Mouse (Mus musculus) neural tube, embryonic 15.5 days (tissue): ENCODE data around the gene Limd2. TPM values are rescaled to one million over a fixed set of nuclear protein-coding genes. Genes with fewer than 3 reads are reported as not detected.

Experiments used
- ATAC-seq: fragments of 200-750 bp; cut with Nextera tagmentation; 2 replicates; pipeline ENCODE4 v1.8.0; 2017; ENCODE audit warnings: mild to moderate bottlenecking, moderate TSS enrichment, moderate library complexity; ENCODE audit not compliant: low FRiP score
- H3K27ac ChIP-seq: fragments of 300-500 bp; sonication (generic); replicated peaks from 2 replicates; pipeline ENCODE4 v1.5.1; 2015; ENCODE audit warnings: mild to moderate bottlenecking, inconsistent platforms
- H3K27me3 ChIP-seq: fragments of 300-500 bp; sonication (generic); replicated peaks from 2 replicates; pipeline ENCODE4 v1.6.1; 2015; ENCODE audit warnings: inconsistent platforms
- H3K36me3 ChIP-seq: fragments of 300-500 bp; sonication (generic); 2 replicates; pipeline ENCODE4 v1.6.1; 2015; ENCODE audit warnings: inconsistent platforms
- H3K4me1 ChIP-seq: fragments of 300-500 bp; sonication (generic); 2 replicates; pipeline ENCODE4 v1.6.1; 2015; ENCODE audit warnings: inconsistent platforms
- H3K4me2 ChIP-seq: fragments of 300-500 bp; sonication (generic); 2 replicates; pipeline ENCODE4 v1.6.1; 2015; ENCODE audit warnings: inconsistent platforms, mild to moderate bottlenecking, moderate library complexity
- H3K4me3 ChIP-seq: fragments of 300-500 bp; sonication (generic); replicated peaks from 2 replicates; pipeline ENCODE4 v1.5.1; 2015; ENCODE audit warnings: mild to moderate bottlenecking, inconsistent platforms
- H3K9ac ChIP-seq: fragments of 300-500 bp; sonication (generic); replicated peaks from 2 replicates; pipeline ENCODE4 v1.6.1; 2015; ENCODE audit warnings: mild to moderate bottlenecking, inconsistent platforms
- H3K9me3 ChIP-seq: fragments of 300-500 bp; sonication (generic); replicated peaks from 2 replicates; pipeline ENCODE4 v1.6.1; 2016; ENCODE audit warnings: inconsistent platforms
- WGBS: fragments of 180-500 bp; shearing (Covaris S2); methylation state at CpG from one replicate; pipeline ENCODE4 v1.1.7; 2015; ENCODE audit warnings: mixed read lengths; 5-methylcytosine and 5-hydroxymethylcytosine counted together
- polyA plus RNA-seq: library from polyadenylated mRNA; unstranded; fragments of >200 nt; fragmentation: Nextera tagmentation; extraction: Ambion mirVana; gene quantifications from 2 replicates; pipeline ENCODE4 v1.2.1, GENCODE M21; 2015

Limd2 gene
- polyA plus RNA-seq, 1 experiment from 2014 or later: 148 TPM

DNA sequence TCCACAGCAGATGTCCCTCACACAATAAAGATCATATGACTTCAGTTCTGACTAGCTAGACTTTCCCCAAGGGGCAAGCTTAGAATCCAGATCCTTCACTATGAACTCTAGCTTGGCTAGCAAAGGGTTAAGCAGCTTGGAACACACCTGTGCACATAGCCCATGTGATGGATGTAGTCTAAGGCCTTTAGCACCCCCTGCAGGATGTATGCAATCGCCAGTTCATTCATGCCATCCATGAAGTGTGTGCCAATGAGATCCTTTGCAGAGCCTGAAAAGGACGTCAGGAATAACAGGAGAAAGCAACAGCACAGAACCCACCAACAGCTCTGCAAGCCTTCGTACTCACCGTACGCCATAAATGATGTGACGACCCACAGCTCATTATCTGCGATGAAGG is 10.1 kb upstream of the Limd2 start:
- ATAC-seq: no peak
- WGBS: 82% methylated on average over 7 of the region's 7 CpGs
- Histone ChIP-seq H3K9me3 (no peaks in the 10 kb centered on the region), H3K4me1 (no peaks in the 10 kb centered on the region), H3K36me3 (peaks cover 39% of the 10 kb centered on the region), H3K9ac (no peak overlapping the region), H3K4me2 (no peak overlapping the region), H3K27ac (no peak overlapping the region), H3K27me3 (no peaks in the 10 kb centered on the region), H3K4me3 (no peak overlapping the region)

GRCm38 (mm10) chr11:106167435-106167834 is 6.8 kb upstream of the Limd2 start:
- Histone ChIP-seq H3K4me2 (no peak overlapping the region), H3K4me3 (no peak overlapping the region), H3K36me3 (peaks cover 54% of the 10 kb centered on the region), H3K9ac (no peak overlapping the region), H3K4me1 (no peaks in the 10 kb centered on the region), H3K27me3 (no peaks in the 10 kb centered on the region), H3K9me3 (no peaks in the 10 kb centered on the region), H3K27ac (no peak overlapping the region)
- no peak for ATAC-seq
- WGBS: 91% methylated on average over 5 of the region's 5 CpGs

DNA sequence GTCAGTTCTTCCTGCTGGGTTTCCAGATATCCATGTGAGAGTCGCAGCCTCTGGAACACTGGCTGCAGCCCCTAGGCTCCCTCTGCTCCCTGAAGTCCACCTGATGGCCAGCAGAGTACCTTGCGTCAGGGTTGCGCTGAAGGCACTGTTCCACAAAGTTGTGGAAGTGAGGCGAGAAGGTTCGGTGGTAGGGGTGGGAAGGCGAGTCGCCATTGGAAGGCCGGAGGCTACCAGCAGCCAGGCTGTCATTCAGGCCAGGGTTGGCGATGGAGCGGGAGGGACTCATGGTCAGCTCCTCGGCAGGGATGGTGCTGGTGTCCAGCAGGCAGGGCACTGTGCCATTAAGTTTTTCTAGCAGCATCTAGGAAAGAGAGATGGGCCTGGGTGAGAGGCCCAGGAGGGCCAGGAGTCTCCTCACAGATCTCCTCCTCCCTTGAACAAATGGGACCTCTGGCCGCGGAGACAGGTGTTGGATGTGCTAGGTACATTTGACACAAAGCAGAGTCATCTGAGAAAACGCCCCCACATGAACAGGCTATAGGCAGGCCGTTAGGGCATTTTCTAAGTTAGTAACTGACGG is 4.0 kb upstream of the Limd2 start:
- Histone ChIP-seq H3K9me3 (no peaks in the 10 kb centered on the region), H3K36me3 (peaks cover 41% of the 10 kb centered on the region), H3K4me1 (peaks cover 17% of the 10 kb centered on the region), H3K27ac (no peak overlapping the region), H3K4me3 (no peak overlapping the region), H3K4me2 (no peak overlapping the region), H3K27me3 (no peaks in the 10 kb centered on the region), H3K9ac (no peak overlapping the region)
- 94% methylated on average over 16 of the region's 16 CpGs for WGBS
- ATAC-seq: no peak

GRCm38 (mm10) chr11:106163546-106163945 is 2.9 kb upstream of the Limd2 start:
- no peak overlapping the region for H3K4me3 ChIP-seq
- no peak overlapping the region for H3K9ac ChIP-seq
- no peak for ATAC-seq
- H3K36me3 ChIP-seq: peaks cover 41% of the 10 kb centered on the region
- no peak overlapping the region for H3K27ac ChIP-seq
- peaks cover 26% of the 10 kb centered on the region for H3K4me1 ChIP-seq
- WGBS: 88% methylated on average over 4 of the region's 4 CpGs
- H3K9me3 ChIP-seq: no peaks in the 10 kb centered on the region
- H3K4me2 ChIP-seq: no peak overlapping the region
- H3K27me3 ChIP-seq: no peaks in the 10 kb centered on the region

DNA sequence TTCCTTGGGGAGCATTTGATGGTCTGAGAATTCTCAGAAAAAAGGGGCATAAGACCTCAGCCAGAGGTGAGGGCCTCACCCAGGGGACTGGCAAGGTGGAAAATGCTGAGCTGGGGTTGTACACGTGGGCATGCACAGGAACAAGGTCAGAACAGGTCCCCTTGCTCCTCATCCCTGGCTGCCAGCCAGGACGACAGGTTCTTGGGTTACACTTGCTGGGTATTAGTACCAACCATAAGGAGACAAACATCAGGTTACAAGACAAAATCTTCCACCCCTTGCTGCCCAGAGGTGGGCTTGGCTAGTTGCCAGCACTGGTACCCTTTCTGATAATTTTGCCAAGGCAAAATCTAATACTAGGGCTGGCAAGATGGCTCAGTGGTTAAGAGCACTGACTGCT is 1.6 kb upstream of the Limd2 start:
- H3K27ac ChIP-seq: no peak overlapping the region

DNA sequence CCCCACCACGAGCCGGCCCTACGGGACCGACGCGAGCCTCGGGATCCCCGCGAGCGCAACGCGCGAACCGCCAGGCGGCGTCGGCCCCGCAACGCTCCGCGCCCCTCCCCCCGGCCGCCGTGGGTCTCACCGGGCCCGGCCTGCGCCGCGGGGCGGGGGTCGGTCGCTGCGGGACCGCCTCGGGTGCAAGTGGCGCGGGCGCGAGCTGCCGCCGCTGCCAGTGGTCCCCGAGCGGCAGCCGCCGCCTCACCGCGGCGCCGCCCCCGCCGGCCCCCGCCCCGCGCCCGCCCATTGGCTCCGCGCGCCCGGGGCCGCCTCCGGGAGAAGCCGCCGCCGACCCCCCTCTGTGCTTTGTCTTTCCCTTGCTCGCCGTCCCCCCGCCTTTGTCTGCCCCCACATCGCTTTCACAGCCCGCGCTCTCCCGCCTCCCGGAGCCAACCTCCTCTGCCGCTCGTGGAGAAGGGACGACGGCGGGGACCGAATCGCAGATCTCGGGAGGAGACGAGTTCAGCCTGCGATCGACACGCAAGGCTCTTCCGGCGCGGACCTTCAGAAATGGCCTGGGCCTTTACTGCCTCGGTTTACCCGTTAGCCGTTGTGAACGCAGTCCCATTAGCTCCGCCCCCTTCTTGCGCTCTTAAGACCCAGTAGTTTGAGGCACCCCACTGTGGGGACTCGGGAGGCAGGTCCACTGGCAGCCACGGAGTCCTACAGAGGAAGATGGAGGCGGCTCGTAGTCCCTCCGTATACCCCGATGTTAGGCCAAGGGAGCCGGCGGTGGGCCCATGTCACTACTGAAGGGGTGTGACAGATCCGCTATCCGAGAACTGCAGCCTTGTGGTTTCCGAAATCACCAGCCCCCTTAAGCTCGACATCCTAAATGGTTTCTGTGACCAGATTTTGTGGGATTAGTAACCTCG is 479 bp downstream of the Limd2 start:
- Histone ChIP-seq H3K27me3 (no peaks in the 10 kb centered on the region), H3K4me2 (peak overlapping the region; percentile 89), H3K4me1 (peaks cover 43% of the 10 kb centered on the region), H3K36me3 (peaks cover 38% of the 10 kb centered on the region), H3K9me3 (no peaks in the 10 kb centered on the region), H3K9ac (peak overlapping the region; percentile 89), H3K27ac (peak overlapping the region; percentile 98), H3K4me3 (peak overlapping the region; percentile 77)
- peak; percentile 83 for ATAC-seq
- under 1% methylated on average over 66 of the region's 106 CpGs for WGBS

More for the DNA sequence above, 1.6 kb upstream of the Limd2 start:
- H3K9ac ChIP-seq: no peak overlapping the region
- H3K4me3 ChIP-seq: no peak overlapping the region
- H3K4me2 ChIP-seq: no peak overlapping the region
- peaks cover 35% of the 10 kb centered on the region for H3K4me1 ChIP-seq
- H3K36me3 ChIP-seq: peaks cover 36% of the 10 kb centered on the region
- no peaks in the 10 kb centered on the region for H3K27me3 ChIP-seq
- no peak for ATAC-seq
- no peaks in the 10 kb centered on the region for H3K9me3 ChIP-seq
- 90% methylated on average over 2 of the region's 2 CpGs for WGBS

DNA sequence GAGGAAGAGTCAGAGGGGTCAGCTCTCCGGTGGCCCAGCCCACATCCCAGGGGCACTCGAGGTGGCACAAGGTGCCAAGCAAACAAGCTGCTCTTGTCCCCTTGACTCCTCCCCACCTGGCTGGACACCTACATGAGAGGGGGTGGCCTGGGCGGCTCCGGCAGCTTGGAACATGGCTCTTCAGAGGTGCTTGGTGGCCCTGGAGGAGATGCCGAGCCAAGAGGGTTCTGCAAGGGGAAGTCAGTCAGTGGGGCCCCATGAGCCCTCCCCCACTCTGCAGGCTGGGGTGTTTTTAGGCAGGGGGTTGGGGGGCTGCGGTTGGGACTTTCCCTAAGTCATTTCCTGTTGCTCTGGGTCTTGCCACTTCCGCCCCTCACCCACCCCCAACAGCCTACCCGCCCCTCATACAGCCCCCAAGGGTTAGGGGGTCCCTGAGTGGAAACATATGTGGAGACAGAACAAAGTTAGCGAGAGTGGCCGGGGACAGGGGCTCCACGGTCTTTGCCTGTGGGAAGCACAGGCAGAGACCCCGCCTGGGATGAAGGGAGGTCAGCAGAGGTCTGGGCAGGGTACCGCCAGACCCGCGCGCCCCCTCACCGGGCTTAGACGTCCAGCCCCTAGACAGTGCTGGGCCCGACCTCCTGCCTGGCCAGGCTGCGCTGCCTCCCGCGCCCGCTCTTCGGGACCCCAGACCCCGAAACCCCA is 1.3 kb downstream of the Limd2 start:
- peaks cover 37% of the 10 kb centered on the region for H3K36me3 ChIP-seq
- ATAC-seq: peak; percentile 52

DNA sequence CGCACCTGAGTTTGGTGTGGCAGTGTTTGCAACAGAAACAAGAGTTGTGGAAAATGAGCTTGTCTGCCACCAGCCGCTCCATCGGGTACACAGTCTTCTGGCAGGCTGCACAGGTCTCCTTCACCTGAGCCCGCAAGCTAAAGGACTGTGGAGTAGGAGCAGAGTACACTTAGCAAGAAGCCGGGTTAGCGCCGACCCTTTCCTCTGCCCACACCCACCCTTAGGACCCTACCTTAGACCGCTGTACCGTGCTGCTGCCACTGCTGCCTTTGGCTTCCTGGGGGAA is 1.8 kb downstream of the Limd2 start:
- 42% methylated on average over 9 of the region's 9 CpGs for WGBS
- Histone ChIP-seq H3K27ac (peak overlapping the region; percentile 98), H3K9me3 (no peaks in the 10 kb centered on the region), H3K9ac (peak overlapping the region; percentile 89), H3K4me2 (peak overlapping the region; percentile 89), H3K27me3 (no peaks in the 10 kb centered on the region), H3K4me3 (peak overlapping the region; percentile 77), H3K4me1 (peaks cover 45% of the 10 kb centered on the region), H3K36me3 (peaks cover 39% of the 10 kb centered on the region)
- ATAC-seq: no peak

More for the DNA sequence above, 1.3 kb downstream of the Limd2 start:
- peak overlapping the region; percentile 89 for H3K9ac ChIP-seq
- peak overlapping the region; percentile 98 for H3K27ac ChIP-seq
- no peaks in the 10 kb centered on the region for H3K9me3 ChIP-seq
- peak overlapping the region; percentile 89 for H3K4me2 ChIP-seq
- peaks cover 45% of the 10 kb centered on the region for H3K4me1 ChIP-seq
- 2% methylated on average over 18 of the region's 25 CpGs for WGBS
- H3K4me3 ChIP-seq: peak overlapping the region; percentile 77
- H3K27me3 ChIP-seq: no peaks in the 10 kb centered on the region

GRCm38 (mm10) chr11:106158081-106158929 is 2.4 kb downstream of the Limd2 start:
- H3K4me3 ChIP-seq: peak overlapping the region; percentile 77
- peak overlapping the region; percentile 89 for H3K9ac ChIP-seq
- H3K4me1 ChIP-seq: peaks cover 45% of the 10 kb centered on the region

GRCm38 (mm10) chr11:106157154-106157553 is 3.5 kb downstream of the Limd2 start:
- ATAC-seq: no peak
- 91% methylated on average over 7 of the region's 7 CpGs for WGBS

More at GRCm38 (mm10) chr11:106158081-106158929, 2.4 kb downstream of the Limd2 start:
- Histone ChIP-seq H3K9me3 (no peaks in the 10 kb centered on the region), H3K36me3 (peaks cover 39% of the 10 kb centered on the region), H3K27me3 (no peaks in the 10 kb centered on the region), H3K27ac (peak overlapping the region; percentile 98), H3K4me2 (peak overlapping the region; percentile 89)
- ATAC-seq: no peak
- WGBS: 52% methylated on average over 14 of the region's 14 CpGs

DNA sequence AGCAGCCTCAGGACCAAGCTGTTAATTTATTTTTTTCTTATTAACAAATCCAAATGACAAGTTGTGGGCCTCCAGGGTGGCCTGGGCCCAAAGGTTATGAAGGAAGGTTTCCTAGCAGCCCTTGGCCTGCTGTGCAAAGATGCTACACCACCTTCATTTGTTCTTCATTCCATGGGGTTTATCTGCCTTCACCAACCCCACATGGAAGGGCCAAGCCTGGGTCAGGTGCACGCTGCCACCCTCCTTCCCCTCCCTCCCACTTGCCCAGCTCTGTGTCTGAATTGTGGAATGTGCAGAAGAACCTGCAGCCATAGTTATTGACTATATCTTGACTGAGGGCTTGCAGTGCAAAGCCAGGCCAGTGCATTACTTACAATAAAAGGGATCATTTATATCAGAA is 4.4 kb downstream of the Limd2 start:
- WGBS: 94% methylated on average over 1 of the region's 1 CpGs
- peaks cover 39% of the 10 kb centered on the region for H3K4me1 ChIP-seq
- H3K4me3 ChIP-seq: no peak overlapping the region
- peaks cover 58% of the 10 kb centered on the region for H3K36me3 ChIP-seq
- H3K9ac ChIP-seq: no peak overlapping the region
- no peak for ATAC-seq
- no peaks in the 10 kb centered on the region for H3K9me3 ChIP-seq
- no peaks in the 10 kb centered on the region for H3K27me3 ChIP-seq
- no peak overlapping the region for H3K4me2 ChIP-seq
- no peak overlapping the region for H3K27ac ChIP-seq

More at GRCm38 (mm10) chr11:106157154-106157553, 3.5 kb downstream of the Limd2 start:
- Histone ChIP-seq H3K27ac (0 out of 2 replicates have a peak overlapping the region, but pooled peaks have one; percentile 29), H3K4me2 (no peak overlapping the region), H3K4me3 (no peak overlapping the region), H3K36me3 (peaks cover 49% of the 10 kb centered on the region), H3K27me3 (no peaks in the 10 kb centered on the region), H3K9ac (no peak overlapping the region), H3K4me1 (peaks cover 45% of the 10 kb centered on the region), H3K9me3 (no peaks in the 10 kb centered on the region)
